Mouse (Mus musculus): Measurements from ENCODE around the gene Tmem143.

Tmem143 gene

DNA sequence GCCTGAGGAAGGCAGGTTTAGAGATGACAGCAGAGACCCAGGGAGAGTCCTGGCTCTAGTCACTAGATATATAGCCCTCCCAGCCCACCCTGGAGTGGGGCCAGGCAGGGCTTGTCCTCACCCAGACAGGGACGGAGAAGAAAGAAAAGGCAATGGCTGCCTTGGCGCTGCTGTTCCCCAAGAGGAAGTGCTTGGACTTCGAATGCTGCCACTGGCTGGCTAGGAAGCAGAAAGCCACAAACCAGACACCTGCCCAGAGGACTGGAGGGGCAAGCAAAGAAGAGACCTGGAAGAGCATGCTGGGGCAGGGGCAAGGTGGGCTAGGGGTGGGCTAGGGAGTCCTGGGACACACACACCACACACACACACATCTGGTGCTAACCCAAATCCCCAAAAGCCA lies 9.5 kb upstream of the Tmem143 start:
- DNase-seq (ENCODE audit: low spot score): no peak

DNA sequence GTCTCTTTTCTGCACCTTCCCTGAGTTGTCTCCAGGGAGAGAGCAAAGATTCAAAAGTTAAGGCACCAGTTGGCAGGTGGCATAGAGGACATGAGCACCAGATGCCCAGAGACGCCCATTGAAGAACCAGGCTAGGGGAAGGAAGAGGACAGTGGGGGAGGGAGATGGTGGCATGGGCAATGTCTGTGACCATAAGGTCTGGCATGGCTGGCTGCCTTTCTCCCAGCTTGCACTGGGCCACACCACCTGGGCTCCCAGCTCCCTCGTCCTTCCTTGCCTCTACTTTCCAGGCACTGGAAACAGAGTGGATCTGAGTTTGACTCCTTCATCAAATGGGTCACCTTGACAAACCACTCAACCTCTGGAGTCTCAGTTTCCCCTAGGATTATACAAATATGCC lies 4.1 kb upstream of the Tmem143 start:
- DNase-seq (ENCODE audit: low spot score): no peak

DNA sequence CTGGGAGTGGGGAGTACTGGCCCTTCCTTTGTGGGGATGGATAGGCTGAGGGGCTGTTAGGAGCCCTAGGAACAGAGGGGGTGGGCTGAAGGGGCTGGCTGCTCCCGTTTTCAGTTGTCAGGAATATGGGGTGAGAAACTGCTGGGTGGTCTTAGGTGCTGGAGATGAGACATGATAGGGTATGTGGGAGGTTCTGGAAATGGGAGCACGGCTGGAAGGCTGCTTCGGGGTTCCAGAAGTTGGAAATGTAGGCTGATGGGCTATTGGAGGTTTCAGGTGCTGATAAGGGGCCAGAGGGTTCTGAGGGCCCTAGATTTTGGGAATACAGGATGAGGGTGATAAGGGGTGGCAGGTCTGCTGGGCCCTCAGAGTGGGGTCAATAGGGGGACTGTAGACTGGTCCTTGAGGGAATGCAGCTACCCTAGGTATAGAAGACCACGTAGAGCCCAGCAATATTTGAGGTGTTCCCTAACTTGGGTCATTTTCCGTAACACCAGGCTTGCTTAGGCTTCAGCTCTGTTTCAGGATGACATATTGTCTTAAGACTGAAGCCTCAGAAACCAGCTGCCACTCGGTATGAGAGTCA lies 717 bp upstream of the Tmem143 start:
- DNase-seq (ENCODE audit: low spot score): no peak

DNA sequence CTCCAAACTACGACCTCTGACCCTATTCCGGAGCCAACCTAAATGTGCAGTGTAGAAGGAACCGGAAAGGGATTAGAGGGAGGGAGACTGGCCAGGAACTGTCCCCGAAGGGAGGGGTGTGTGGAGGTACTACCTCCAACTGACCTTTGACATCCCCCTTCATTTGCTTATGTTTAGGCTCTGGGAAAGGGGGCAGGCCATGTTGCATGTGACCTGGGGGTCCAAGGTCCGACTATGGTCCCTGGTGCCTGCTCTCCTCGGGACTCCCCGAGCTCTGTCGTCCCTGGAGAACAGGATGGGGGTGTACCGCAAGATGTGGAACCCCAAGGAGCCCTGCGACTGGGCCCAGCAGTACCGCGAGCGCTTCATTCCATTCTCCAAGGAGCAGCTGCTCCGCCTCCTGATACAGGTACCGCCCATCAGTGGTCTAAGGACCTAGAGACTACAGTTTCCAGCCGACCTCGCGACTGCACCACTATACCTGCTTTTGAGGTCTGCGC lies 567 bp downstream of the Tmem143 start:
- DNase-seq (ENCODE audit: low spot score): peak; percentile 61

DNA sequence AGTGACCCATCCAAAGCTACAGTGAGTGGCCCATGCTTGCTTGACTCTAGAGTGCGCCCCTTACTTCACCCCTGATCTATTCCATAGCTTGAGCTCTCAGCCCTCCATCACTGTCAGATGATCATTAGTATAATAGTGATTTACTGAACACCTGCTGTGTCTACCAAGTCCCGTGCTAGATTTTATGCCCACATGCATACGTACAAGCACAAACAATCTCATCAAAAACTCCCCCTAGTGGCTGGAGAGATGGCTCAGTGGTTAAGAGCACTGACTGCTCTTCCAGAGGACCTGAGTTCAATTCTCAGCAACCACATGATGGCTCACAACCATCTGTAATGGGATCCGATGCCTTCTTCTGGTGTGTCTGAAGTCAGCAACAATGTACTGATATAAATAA lies 1.4 kb downstream of the Tmem143 start:
- DNase-seq (ENCODE audit: low spot score): peak; percentile 39

DNA sequence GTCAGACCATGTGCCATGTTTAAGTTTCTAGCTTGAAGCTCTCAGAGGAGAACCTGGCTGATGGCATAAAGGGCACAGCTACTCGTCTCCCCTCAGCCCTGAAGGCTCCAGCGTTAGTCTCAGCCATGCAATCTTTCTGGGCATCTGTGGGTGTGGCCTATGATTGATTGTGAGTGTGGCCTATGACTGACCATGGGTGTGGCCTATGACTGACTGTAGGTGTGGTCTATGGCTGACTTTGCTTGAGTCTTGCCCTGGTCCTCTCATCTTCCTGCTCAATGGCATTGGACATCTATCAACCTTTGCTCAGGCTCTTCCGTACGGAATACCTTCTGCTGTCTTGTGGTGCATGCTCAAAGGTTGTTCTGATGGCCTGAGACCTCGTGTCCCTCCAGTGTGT lies 4.8 kb downstream of the Tmem143 start:
- DNase-seq (ENCODE audit: low spot score): peak; percentile 47

DNA sequence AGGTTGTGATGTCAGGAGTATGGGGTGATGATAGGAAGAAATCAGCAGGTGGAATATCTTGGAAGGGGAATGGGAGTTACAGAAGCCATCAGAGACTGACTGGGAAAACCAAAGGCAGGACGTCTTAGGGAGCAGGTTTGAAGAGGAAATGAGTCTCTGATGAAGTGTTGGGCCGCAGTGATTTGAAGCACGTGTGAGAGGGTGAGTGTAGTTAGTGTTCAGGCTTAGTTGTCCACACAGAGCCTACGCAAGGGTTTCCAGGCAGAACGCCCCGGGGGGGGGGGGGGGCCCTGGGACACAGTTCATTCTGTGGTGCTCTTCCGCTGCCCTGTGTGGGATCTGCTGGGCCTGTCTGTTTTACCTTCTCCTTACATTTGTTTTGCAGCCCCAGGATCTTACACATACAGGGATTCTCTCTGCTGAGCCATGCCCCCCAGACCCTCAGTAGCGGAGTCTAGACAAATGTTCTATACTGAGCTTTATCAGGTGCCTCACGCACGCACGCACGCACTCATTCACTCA lies 5.8 kb downstream of the Tmem143 start:
- no peak for DNase-seq (ENCODE audit: low spot score)

DNA sequence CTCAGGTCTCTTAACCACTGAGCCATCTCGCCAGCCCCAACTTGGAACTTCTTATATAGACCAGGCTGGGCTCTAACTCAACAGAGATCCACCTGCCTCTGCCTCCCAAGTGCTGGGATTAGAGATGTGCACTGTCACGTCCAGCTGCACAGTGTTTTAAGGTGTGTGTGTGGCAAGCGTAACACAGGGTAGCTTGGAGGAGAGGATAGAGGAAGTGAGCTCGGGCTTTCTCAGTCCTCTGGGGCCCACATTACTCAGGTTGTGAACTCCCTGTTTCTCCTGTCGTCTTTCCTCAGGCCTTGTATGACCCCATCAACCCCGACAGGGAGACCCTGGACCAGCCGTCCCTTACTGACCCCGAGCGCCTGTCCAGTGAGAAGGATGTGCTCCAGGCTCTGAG lies 9.9 kb downstream of the Tmem143 start:
- DNase-seq (ENCODE audit: low spot score): no peak

DNA sequence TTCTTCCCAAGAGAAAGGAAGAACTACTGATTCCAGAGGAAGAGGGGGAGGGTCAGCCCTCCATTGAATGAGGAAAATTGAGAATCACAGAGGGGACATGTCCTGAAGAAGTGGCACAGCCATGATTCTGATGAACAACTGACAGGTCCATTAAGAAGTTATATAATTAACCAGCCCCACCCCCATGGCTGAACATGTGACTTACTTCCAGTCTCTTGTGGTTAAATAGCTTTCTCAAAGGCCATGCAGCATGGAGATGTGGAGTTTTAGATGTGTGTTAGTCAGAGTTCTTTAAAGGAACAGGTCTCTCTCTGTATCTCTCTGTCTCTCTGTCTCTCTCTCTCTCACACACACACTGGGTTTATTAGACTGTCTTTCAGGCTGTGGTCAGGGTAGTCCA lies 11.6 kb downstream of the Tmem143 start:
- no peak for DNase-seq (ENCODE audit: low spot score)

DNA sequence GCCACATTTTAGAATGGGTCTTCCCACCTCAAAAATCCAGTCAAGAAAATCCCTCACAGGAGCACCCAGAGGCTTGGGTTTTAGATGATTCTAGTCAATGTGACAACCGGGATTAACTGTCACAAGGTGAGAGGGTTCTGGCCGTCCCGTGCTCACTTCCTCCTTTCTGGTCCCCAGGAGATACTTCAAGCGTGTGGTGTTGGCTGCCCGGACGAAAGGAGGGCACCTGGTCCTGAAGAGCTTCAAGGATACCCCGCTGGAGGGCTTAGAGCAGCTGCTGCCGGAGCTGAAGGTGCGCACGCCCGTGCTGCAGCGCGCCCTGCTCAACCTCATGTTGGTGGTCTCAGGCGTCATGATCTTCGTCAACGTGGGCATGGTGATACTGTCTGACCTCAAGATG lies 12.4 kb downstream of the Tmem143 start:
- DNase-seq (ENCODE audit: low spot score): no peak

DNA sequence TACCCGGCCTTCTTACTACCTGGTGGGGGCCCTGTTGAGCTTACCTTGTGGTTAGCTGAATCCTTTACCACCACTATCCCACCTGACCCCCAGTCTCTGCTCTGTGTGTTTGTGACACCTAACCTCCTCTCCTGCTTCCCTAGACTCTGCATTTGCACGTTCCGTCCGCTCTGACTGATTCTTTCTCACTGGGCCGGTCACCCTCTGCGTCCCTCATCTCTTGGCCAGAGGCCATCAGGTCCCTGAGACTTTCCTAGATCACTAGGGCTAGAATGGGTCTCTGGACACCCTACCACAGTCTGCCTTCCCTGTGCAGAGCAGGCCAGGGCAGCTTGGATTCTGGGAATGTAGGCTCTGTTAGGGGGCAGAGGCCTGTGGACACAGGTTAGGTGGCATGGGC lies 17.3 kb downstream of the Tmem143 start:
- DNase-seq (ENCODE audit: low spot score): no peak

DNA sequence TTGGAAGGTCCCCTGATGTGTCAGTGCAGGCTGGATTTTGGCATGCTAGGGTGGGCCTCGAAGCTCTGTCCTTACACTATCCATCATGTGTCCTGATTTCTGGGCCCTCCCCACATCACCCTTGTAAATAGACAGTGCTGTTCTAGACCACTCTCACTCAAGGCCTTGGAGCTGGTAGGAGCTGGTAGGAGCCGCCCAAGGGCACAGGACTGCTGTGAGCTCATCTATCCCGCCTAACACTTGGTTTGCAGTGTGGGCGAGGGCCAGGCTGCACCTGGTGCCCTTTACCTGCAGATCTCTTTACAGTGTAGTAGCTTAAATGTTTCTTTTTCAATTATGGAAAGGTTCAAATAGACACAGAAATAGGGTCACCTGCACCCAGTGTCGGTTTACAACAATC lies 18.3 kb downstream of the Tmem143 start:
- DNase-seq (ENCODE audit: low spot score): no peak

DNA sequence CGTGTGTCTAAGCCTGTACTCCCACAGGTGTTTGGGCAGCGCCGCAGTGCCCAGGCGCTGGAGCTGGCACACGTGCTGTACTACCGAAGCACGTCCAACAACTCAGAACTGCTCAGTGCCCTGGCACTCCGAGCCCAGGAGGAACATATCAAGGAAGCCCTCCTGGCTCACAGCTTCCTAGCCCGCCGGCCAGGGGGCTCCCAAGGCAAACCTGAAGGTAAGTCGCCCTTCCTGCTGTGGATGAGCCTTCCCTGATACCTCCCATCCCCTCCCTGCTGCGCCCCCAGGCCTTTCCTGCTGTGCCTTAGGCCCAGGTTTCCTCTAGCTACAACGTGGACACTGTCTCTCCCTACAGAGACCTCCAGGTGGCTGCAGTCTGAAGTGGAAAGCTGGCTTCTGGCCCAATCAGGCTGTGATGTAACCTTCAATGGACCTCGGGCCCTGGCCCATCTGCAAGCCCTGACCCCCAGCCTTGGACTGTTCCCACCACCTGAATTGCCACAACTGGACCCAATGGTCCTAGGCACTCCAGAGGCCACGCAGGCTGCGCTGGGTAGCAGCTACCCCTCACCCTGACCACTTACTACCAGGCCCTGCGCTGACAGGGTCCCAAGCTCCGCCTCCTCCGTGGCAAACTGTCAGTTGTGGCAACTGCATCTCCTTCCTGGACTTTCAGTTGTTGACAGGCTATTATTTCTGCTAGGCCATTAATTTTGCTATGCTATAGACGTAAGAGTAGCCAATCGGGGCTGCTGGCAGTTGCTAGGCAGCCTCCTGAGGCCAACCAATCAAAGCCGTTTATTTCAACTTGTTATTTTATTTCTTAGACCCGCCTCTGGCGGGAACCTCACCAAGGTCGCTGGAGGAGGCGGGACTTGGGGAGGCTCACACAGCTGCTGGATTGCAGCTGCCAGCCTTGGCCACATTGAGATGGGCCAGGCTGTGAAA lies 19.6 kb downstream of the Tmem143 start:
- DNase-seq (ENCODE audit: low spot score): peak; percentile 91

DNA sequence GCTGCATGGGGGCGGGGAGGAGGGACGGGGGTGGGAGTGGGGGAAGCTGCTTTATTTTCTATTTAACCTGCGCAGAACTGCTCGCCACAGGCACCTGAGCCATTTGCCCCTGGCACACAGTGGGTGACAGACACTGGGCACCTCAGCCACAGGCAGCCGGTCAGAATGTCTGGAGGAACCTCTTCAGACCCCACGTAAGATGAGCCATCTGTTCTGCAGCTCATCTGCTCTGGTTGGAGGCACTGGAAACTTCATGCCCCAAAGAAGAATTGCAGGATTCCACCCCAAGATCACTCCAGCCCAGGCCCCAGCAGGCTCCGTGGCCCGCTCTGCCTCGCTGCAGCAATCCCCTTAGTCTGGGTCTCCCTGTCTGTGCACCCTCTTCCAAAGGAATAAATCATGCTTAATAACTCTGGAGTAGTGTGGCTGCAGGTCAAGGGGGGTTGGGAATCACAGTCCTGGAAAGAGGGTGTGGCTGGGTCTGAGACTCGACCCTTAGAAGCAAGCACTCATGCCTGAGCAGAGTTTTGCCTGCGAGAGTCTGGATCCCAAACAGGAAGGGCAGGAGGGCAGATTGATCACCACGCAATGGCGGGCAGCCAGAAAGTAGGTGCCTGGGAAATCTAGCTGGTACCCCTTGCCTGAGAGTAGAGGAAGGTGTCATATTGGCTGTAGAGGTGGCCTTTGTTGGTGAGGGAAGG lies 20.4 kb downstream of the Tmem143 start:
- DNase-seq (ENCODE audit: low spot score): peak; percentile 13

DNA sequence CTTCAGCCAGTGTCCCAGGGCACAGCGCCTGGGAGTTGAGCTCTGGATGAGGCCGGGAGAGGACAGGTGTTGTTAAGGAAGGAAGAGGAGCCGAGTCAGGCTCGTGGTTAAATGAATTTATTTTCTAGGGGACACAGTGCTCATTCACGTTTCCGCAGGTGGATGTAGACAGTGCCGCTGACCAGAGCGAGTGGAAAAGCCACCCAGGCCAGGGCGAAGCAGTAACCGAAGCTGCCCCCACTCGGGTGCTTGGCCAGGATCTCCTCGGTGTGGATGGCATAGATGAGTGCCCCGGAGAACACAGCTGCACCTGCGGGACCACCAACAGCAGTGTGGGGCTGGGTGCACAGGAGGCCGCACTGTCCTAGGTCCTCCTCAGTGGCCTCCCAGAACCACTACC lies 21.2 kb downstream of the Tmem143 start:
- DNase-seq (ENCODE audit: low spot score): no peak

DNA sequence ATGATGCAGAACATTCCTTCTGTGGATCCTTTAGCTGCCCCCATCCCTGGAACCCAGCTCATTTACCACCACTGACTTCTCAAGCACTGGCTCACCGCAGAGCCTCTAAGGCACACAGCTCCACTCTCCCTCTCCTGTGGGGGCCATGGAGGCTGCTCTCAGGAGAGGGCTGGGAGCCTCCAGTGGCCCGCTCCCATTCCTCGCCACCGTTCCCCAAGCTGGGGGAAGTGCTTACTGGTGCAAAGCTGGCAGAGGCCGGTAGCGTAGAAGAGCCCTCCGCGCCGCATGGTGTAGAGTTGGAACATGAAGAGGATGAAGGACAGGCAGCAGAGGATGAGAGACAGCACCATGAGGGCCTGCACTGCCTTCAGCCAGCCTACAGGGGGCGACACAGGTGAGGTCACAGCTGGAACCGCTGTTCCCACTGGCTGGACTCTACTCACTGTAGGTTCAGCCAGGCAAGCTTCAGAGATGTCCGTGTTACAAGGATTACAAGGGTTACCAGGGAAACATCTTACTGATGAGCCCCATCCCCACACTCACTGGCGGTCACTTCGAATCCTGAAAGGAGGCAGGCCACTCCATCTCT lies 22.4 kb downstream of the Tmem143 start:
- DNase-seq (ENCODE audit: low spot score): no peak

DNA sequence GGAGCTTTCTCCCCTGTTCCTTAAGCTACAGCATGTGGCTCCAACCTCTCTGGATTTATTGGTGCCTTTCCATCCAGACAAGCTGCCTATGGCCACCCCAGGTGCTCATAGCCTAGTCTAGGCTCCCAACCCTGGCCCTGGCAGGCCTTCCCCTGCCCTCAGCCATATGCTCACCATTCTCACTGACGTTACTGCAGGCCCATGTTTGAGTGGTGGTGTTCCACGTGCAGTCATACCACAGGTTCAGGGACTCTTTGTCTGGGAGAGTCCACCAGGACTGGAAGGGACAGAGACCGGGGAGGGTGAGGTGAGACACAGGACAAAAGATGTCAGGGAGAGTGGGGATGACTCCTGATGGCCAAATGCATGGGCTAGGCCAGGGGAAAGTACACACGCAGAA lies 23.0 kb downstream of the Tmem143 start:
- DNase-seq (ENCODE audit: low spot score): no peak

DNA sequence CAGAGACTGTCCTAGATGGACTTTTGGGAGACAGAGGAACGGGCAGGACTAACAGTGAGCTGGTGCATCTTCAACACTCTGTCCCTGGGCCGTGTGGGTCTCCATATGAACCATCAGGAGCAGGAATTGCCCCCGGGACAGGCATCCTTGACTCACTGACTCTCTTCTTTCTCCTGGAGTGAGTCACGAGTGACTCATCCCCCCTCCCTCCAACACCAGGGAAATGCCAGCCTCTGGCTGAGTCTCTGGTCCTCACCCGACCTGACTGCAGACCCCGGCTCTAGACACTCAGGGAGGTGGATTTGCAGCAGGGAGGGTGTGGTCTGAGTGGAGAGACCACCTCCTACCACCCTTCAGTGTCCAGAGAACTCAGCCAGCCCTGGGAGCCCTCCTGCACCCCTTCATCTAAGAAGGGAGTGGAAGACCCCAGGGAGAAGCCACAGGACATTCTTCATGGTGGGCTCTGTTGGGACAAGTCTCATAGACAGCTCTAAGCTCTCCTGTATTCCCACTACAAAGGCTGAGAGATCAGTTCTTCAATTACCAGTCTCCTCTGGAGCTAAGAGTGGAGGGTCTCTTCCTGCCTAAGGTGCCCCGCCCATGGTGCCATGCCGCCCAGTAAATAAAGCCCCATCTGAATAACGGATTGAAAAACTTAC lies 24.0 kb downstream of the Tmem143 start:
- DNase-seq (ENCODE audit: low spot score): peak; percentile 69

DNA sequence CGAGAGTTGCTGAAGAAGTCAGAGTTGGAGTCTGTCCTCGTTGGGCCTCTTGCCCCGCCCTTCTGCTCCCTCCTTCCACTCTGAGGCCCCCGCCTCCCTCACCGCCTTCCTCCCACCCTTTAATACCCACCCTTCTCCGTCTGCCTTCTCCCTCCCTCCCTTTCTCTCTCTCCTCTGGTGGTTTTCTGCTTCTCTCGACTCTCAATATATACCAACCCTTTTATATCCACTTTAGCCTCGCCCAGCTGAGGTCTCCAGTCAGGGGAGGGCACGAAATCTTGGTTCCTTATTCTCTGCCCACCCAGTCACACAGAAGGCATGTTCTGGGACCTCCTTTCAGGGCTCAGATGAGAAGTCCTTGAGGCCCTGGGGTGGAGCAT lies 24.5 kb downstream of the Tmem143 start, which contains the start of gene Emp3:
TSS of gene Emp3 (minus strand) at position 163 of the 380 bp plus-strand sequence.
- DNase-seq (ENCODE audit: low spot score): no peak

DNA sequence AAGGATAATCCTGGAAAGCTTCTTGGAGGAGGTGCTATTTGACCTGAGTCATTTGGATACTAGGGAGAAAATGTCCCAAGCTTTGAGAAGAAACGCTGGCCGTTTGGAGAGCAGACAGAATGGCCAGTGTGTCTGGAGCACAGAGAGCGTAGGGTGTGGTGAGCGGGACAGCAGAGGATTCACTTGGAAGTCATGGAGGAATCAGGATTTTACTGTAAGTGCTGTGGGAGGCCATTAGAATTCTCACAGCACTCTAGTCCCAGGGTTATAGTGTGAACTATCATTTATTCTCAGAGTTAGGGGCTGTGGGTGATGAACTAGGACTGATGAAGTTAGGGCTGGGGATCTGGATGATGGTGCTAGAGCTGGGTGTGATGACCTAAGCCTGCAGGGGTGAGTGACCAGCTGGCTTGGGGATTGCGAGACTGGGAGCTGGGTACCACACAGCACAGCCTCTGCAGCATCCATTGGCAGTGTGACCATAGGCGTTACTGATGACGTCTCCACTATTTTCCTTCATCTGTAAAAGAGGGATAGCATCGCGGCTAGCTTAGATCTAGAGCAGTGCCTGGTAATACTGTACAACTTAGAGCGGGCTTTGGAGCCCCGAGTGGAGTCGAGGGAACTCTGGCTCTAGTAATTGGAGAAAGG lies 25.3 kb downstream of the Tmem143 start:
- DNase-seq (ENCODE audit: low spot score): no peak
